Mouse (Mus musculus) ES-Bruce4 (cell line): ENCODE measurements at regions not wholly inside any gene's neighbourhood (a gene's known extent, or its start where the extent isn't known, plus 50 kb on each side); places are given as distances from the start of the nearest gene placed in this dataset.

Source experiments
- CTCF ChIP-seq: IDR thresholded peaks from one replicate; pipeline ENCODE4 v1.8.1; 2011; ENCODE audit warnings: low read depth, low read length
- EP300 ChIP-seq: IDR thresholded peaks from 2 replicates; pipeline ENCODE4 v1.6.1; 2011; ENCODE audit warnings: low read depth, low read length; ENCODE audit not compliant: insufficient read depth
- POLR2A ChIP-seq: IDR thresholded peaks from one replicate; pipeline ENCODE4 v1.8.1; 2011; ENCODE audit warnings: low read length; ENCODE audit not compliant: insufficient read depth

- peak; percentile 38 for TF ChIP-seq CTCF
- no peak for TF ChIP-seq POLR2A
- TF ChIP-seq EP300: no peak
Observed at GRCm38 (mm10) chr4:153760934-153761333, 196.1 kb upstream of the A430005L14Rik start.
